Mouse (Mus musculus): ENCODE measurements around the gene Lce1g.

GRCm38 (mm10) chr3:92790414-92790813 is 38.3 kb upstream of the Lce1g start, which contains the start of gene Lce1j:
- TF ChIP-seq CTCF (IDR thresholded peaks at IDR 0.05; ENCODE audit: low read depth), result no peak
- no peak for TF ChIP-seq EP300 (optimal IDR thresholded peaks at IDR 0.05)
